Mouse (Mus musculus): ENCODE measurements around the gene Tln1. TPM values are rescaled to one million over a fixed set of nuclear protein-coding genes. Genes with fewer than 3 reads are reported as not detected.
A peak's percentile ranks its signal among the peaks of the same experiment; 100 is the strongest.

Tln1 gene
- polyA plus RNA-seq, 1 experiment from 2014 or later = 40.4 TPM

GRCm38 (mm10) chr4:43580721-43581120 is 18.2 kb upstream of the Tln1 start:
- H3K27me3 ChIP-seq (ENCODE audit: control insufficient read depth, insufficient read depth, low read length) = no peaks in the 10 kb centered on the region

GRCm38 (mm10) chr4:43579731-43580130 is 17.2 kb upstream of the Tln1 start:
- WGBS = 93% methylated on average over 6 of the region's 6 CpGs
- Histone ChIP-seq H3K9me3 (ENCODE audit: control insufficient read depth, low read length) (no peaks in the 10 kb centered on the region), H3K27ac (ENCODE audit: low read depth, low read length) (no peak overlapping the region), H3K36me3 (ENCODE audit: control insufficient read depth, insufficient read depth, low read length) (peaks cover 7% of the 10 kb centered on the region), H3K4me2 (peak overlapping the region; percentile 97), H3K4me1 (ENCODE audit: control insufficient read depth, insufficient read depth, low read length) (peaks cover 31% of the 10 kb centered on the region), H3K4me3 (ENCODE audit: low read depth, low read length) (peak overlapping the region; percentile 86), H3K27me3 (ENCODE audit: control insufficient read depth, insufficient read depth, low read length) (no peaks in the 10 kb centered on the region), H3K9ac (ENCODE audit: low read length) (peak overlapping the region; percentile 92)
- ATAC-seq (ENCODE audit: low FRiP score) (no peak), DNase-seq (ENCODE audit: low spot score, missing footprints) (no peak)

More at GRCm38 (mm10) chr4:43580721-43581120, 18.2 kb upstream of the Tln1 start:
- Histone ChIP-seq H3K4me2 (no peak overlapping the region), H3K9me3 (ENCODE audit: control insufficient read depth, low read length) (no peaks in the 10 kb centered on the region), H3K4me1 (ENCODE audit: control insufficient read depth, insufficient read depth, low read length) (peaks cover 25% of the 10 kb centered on the region), H3K4me3 (ENCODE audit: low read depth, low read length) (no peak overlapping the region), H3K9ac (ENCODE audit: low read length) (no peak overlapping the region), H3K27ac (ENCODE audit: low read depth, low read length) (no peak overlapping the region), H3K36me3 (ENCODE audit: control insufficient read depth, insufficient read depth, low read length) (peaks cover 7% of the 10 kb centered on the region)
- 99% methylated on average over 5 of the region's 5 CpGs for WGBS
- no peak for DNase-seq (ENCODE audit: low spot score, missing footprints)
- no peak for ATAC-seq (ENCODE audit: low FRiP score)

- no peak for ATAC-seq (ENCODE audit: low FRiP score)
- Histone ChIP-seq H3K9me3 (ENCODE audit: control insufficient read depth, low read length) (no peaks in the 10 kb centered on the region), H3K36me3 (ENCODE audit: control insufficient read depth, insufficient read depth, low read length) (peaks cover 7% of the 10 kb centered on the region), H3K4me2 (peak overlapping the region; percentile 97), H3K4me1 (ENCODE audit: control insufficient read depth, insufficient read depth, low read length) (peaks cover 31% of the 10 kb centered on the region), H3K4me3 (ENCODE audit: low read depth, low read length) (peak overlapping the region; percentile 86), H3K27ac (ENCODE audit: low read depth, low read length) (no peak overlapping the region; the same call in 1 of the 2 replicates), H3K27me3 (ENCODE audit: control insufficient read depth, insufficient read depth, low read length) (no peaks in the 10 kb centered on the region), H3K9ac (ENCODE audit: low read length) (peak overlapping the region; percentile 92)
- WGBS = 13% methylated on average over 10 of the region's 10 CpGs
- DNase-seq (ENCODE audit: low spot score, missing footprints) = peak; percentile 81
Measured at GRCm38 (mm10) chr4:43579256-43579655, 16.8 kb upstream of the Tln1 start.

GRCm38 (mm10) chr4:43578376-43579204 is 16.1 kb upstream of the Tln1 start, which contains the start of the genes Rgp1 and Gba2:
TSS of gene Rgp1 (plus strand) at chr4:43578715.
TSS of gene Gba2 (minus strand) at chr4:43578873.
- Histone ChIP-seq H3K4me1 (ENCODE audit: control insufficient read depth, insufficient read depth, low read length) (peaks cover 31% of the 10 kb centered on the region), H3K9ac (ENCODE audit: low read length) (peak within 1 kb of the TSS; percentile 92), H3K27ac (ENCODE audit: low read depth, low read length) (peak within 1 kb of the TSS; percentile 27; the same call in 1 of the 2 replicates), H3K27me3 (ENCODE audit: control insufficient read depth, insufficient read depth, low read length) (no peaks in the 10 kb centered on the region), H3K9me3 (ENCODE audit: control insufficient read depth, low read length) (no peaks in the 10 kb centered on the region), H3K36me3 (ENCODE audit: control insufficient read depth, insufficient read depth, low read length) (peaks cover 8% of the 10 kb centered on the region), H3K4me3 (ENCODE audit: low read depth, low read length) (peak within 1 kb of the TSS; percentile 86), H3K4me2 (peak within 1 kb of the TSS; percentile 97)
- peak; percentile 97 for DNase-seq (ENCODE audit: low spot score, missing footprints)
- WGBS = under 1% methylated on average over 76 of the region's 76 CpGs
- ATAC-seq (ENCODE audit: low FRiP score) = peak; percentile 91

GRCm38 (mm10) chr4:43577237-43577881 is 14.9 kb upstream of the Tln1 start:
- Histone ChIP-seq H3K9me3 (ENCODE audit: control insufficient read depth, low read length) (no peaks in the 10 kb centered on the region), H3K9ac (ENCODE audit: low read length) (peak overlapping the region; percentile 92), H3K4me1 (ENCODE audit: control insufficient read depth, insufficient read depth, low read length) (peaks cover 31% of the 10 kb centered on the region), H3K36me3 (ENCODE audit: control insufficient read depth, insufficient read depth, low read length) (peaks cover 5% of the 10 kb centered on the region), H3K4me3 (ENCODE audit: low read depth, low read length) (peak overlapping the region; percentile 86), H3K27me3 (ENCODE audit: control insufficient read depth, insufficient read depth, low read length) (no peaks in the 10 kb centered on the region), H3K4me2 (peak overlapping the region; percentile 97), H3K27ac (ENCODE audit: low read depth, low read length) (no peak overlapping the region)
- 61% methylated on average over 8 of the region's 8 CpGs for WGBS
- DNase-seq (ENCODE audit: low spot score, missing footprints) (peak; percentile 78), ATAC-seq (ENCODE audit: low FRiP score) (no peak)

- Histone ChIP-seq H3K4me3 (ENCODE audit: low read depth, low read length) (no peak overlapping the region), H3K27ac (ENCODE audit: low read depth, low read length) (no peak overlapping the region), H3K36me3 (ENCODE audit: control insufficient read depth, insufficient read depth, low read length) (peaks cover 10% of the 10 kb centered on the region), H3K4me2 (peak overlapping the region; percentile 6; the same call in 1 of the 2 replicates), H3K27me3 (ENCODE audit: control insufficient read depth, insufficient read depth, low read length) (no peaks in the 10 kb centered on the region), H3K9me3 (ENCODE audit: control insufficient read depth, low read length) (no peaks in the 10 kb centered on the region), H3K9ac (ENCODE audit: low read length) (no peak overlapping the region), H3K4me1 (ENCODE audit: control insufficient read depth, insufficient read depth, low read length) (peaks cover 31% of the 10 kb centered on the region)
- DNase-seq (ENCODE audit: low spot score, missing footprints) (no peak), ATAC-seq (ENCODE audit: low FRiP score) (no peak)
- WGBS = 78% methylated on average over 2 of the region's 2 CpGs
Measured at GRCm38 (mm10) chr4:43575356-43575755, 12.9 kb upstream of the Tln1 start.

- WGBS = 94% methylated on average over 4 of the region's 4 CpGs
Measured at GRCm38 (mm10) chr4:43573561-43573960, 11.1 kb upstream of the Tln1 start.

GRCm38 (mm10) chr4:43571395-43572045 is 9.0 kb upstream of the Tln1 start:
- no peaks in the 10 kb centered on the region for H3K27me3 ChIP-seq (ENCODE audit: control insufficient read depth, insufficient read depth, low read length)
- H3K36me3 ChIP-seq (ENCODE audit: control insufficient read depth, insufficient read depth, low read length) = peaks cover 38% of the 10 kb centered on the region
- DNase-seq (ENCODE audit: low spot score, missing footprints) (no peak), ATAC-seq (ENCODE audit: low FRiP score) (no peak)
- 94% methylated on average over 6 of the region's 6 CpGs for WGBS
- H3K9ac ChIP-seq (ENCODE audit: low read length) = no peak overlapping the region
- no peaks in the 10 kb centered on the region for H3K9me3 ChIP-seq (ENCODE audit: control insufficient read depth, low read length)
- H3K4me3 ChIP-seq (ENCODE audit: low read depth, low read length) = no peak overlapping the region
- H3K27ac ChIP-seq (ENCODE audit: low read depth, low read length) = no peak overlapping the region
- H3K4me2 ChIP-seq = no peak overlapping the region
- H3K4me1 ChIP-seq (ENCODE audit: control insufficient read depth, insufficient read depth, low read length) = peaks cover 8% of the 10 kb centered on the region

More at GRCm38 (mm10) chr4:43573561-43573960, 11.1 kb upstream of the Tln1 start:
- peaks cover 24% of the 10 kb centered on the region for H3K4me1 ChIP-seq (ENCODE audit: control insufficient read depth, insufficient read depth, low read length)
- no peak for ATAC-seq (ENCODE audit: low FRiP score)
- no peak overlapping the region for H3K4me2 ChIP-seq
- H3K27ac ChIP-seq (ENCODE audit: low read depth, low read length) = no peak overlapping the region
- H3K27me3 ChIP-seq (ENCODE audit: control insufficient read depth, insufficient read depth, low read length) = no peaks in the 10 kb centered on the region
- H3K36me3 ChIP-seq (ENCODE audit: control insufficient read depth, insufficient read depth, low read length) = peaks cover 21% of the 10 kb centered on the region
- H3K9me3 ChIP-seq (ENCODE audit: control insufficient read depth, low read length) = no peaks in the 10 kb centered on the region
- no peak overlapping the region for H3K9ac ChIP-seq (ENCODE audit: low read length)
- no peak for DNase-seq (ENCODE audit: low spot score, missing footprints)
- H3K4me3 ChIP-seq (ENCODE audit: low read depth, low read length) = no peak overlapping the region
